In genomic region chr6:86437711-86438110, GRCm38 (mm10) we compare ENCODE assay signal across 8 mouse cellular contexts. TPM values are rescaled to one million over a fixed set of nuclear protein-coding genes. Genes with fewer than 3 reads are reported as not detected.
A peak's percentile ranks its signal among the peaks of the same experiment; 100 is the strongest.
DNase-seq lines count a peak whose midpoint lies in the region; ATAC-seq lines count a peak whose summit lies in the region.

No protein-coding gene starts in this region.

- ATAC-seq in erythroid progenitor cell, adult 5-6 weeks (replicated peaks; ENCODE audit: low FRiP score, poor library complexity, severe bottlenecking): peak; percentile 73

- H3K27ac ChIP-seq in brown adipose tissue, adult 24 weeks (replicated peaks; ENCODE audit: low read depth, low read length): peak overlapping the region; percentile 85

- DNase-seq in Muller cell, postnatal 12 days (ENCODE audit: inconsistent ontology term): peak; percentile 72
- peak; percentile 62 for DNase-seq in heart, postnatal 4 days
- DNase-seq in layer of hippocampus, postnatal 25 days (ENCODE audit: extremely low spot score in 1 of 2, low spot score in 1 of 2): peak; percentile 14 to 36
- DNase-seq in lung, postnatal 25 days (ENCODE audit: low spot score): peak; percentile 55
- peak; percentile 40 for DNase-seq in ovary, postnatal 36 days (ENCODE audit: low spot score)
- DNase-seq in yolk sac, embryonic 10.5 days (ENCODE audit: low spot score): peak; percentile 69

- H3K4me3 ChIP-seq in brown adipose tissue, adult 24 weeks (ENCODE audit: insufficient read depth, low read depth, low read length): peak overlapping the region; percentile 91

- H3K4me1 ChIP-seq in brown adipose tissue, adult 24 weeks (ENCODE audit: control insufficient read depth, insufficient read depth, insufficient read length, low read length): no peaks in the 10 kb centered on the region; the same call in 1 of the 2 replicates

RNA-seq across cellular contexts. Expression of gene C87436, which starts 0.5 kb away (rescaled TPM):
- 10.4 and 13.6 TPM in 2 replicates for polyA plus RNA-seq in brown adipose tissue, adult 24 weeks (2012; ENCODE audit: insufficient read depth, insufficient read length, missing spikeins)
- total RNA-seq in erythroid progenitor cell, adult 5-6 weeks (2015; ENCODE audit: low replicate concordance): 20.5 and 22.6 TPM in 2 replicates
- total RNA-seq in erythroid progenitor cell, adult 5-6 weeks (2017; ENCODE audit: low replicate concordance): 7.1 and 8.0 TPM in 2 replicates
- 10 to 100 TPM; 10.4 to 11.2 TPM for total RNA-seq in heart, postnatal 4 days (2021)
- 10 to 100 TPM; 16.1 to 17.4 TPM for total RNA-seq in layer of hippocampus, postnatal 25 days (2021)

RNA-seq across cellular contexts. Expression of gene Gm44790, which starts 11.3 kb away (rescaled TPM):
- not detected in 2 replicates for polyA plus RNA-seq in brown adipose tissue, adult 24 weeks (2012; ENCODE audit: insufficient read depth, insufficient read length, missing spikeins)
- 2.5 TPM in 1 of 2 replicates, not detected in the other for total RNA-seq in erythroid progenitor cell, adult 5-6 weeks (2015; ENCODE audit: low replicate concordance)
- total RNA-seq in erythroid progenitor cell, adult 5-6 weeks (2017; ENCODE audit: low replicate concordance): not detected in 2 replicates
- total RNA-seq in heart, postnatal 4 days (2021): not detected
- 1 to 10 TPM in 1 of 2 experiments, under 1 TPM in 1; 0.92 to 3.0 TPM for total RNA-seq in layer of hippocampus, postnatal 25 days (2021)

RNA-seq across cellular contexts. Expression of gene Tia1, which starts 33.7 kb away (rescaled TPM):
- polyA plus RNA-seq in brown adipose tissue, adult 24 weeks (2012; ENCODE audit: insufficient read depth, insufficient read length, missing spikeins): 15.2 and 19.3 TPM in 2 replicates
- 42.5 and 59.5 TPM in 2 replicates for total RNA-seq in erythroid progenitor cell, adult 5-6 weeks (2015; ENCODE audit: low replicate concordance)
- total RNA-seq in erythroid progenitor cell, adult 5-6 weeks (2017; ENCODE audit: low replicate concordance): 32.9 and 39.7 TPM in 2 replicates
- 10 to 100 TPM; 60.2 to 62.3 TPM for total RNA-seq in heart, postnatal 4 days (2021)
- total RNA-seq in layer of hippocampus, postnatal 25 days (2021): 100 to 1,000 TPM; 114 to 168 TPM

RNA-seq across cellular contexts. Expression of gene Pcyox1, which starts 40.8 kb away (rescaled TPM):
- polyA plus RNA-seq in brown adipose tissue, adult 24 weeks (2012; ENCODE audit: insufficient read depth, insufficient read length, missing spikeins): 65.9 and 131 TPM in 2 replicates
- 10.9 and 15.1 TPM in 2 replicates for total RNA-seq in erythroid progenitor cell, adult 5-6 weeks (2015; ENCODE audit: low replicate concordance)
- 8.0 and 8.5 TPM in 2 replicates for total RNA-seq in erythroid progenitor cell, adult 5-6 weeks (2017; ENCODE audit: low replicate concordance)
- total RNA-seq in heart, postnatal 4 days (2021): 10 to 100 TPM; 52.5 TPM
- 100 to 1,000 TPM in 1 of 2 experiments, 10 to 100 TPM in 1; 96.7 to 126 TPM for total RNA-seq in layer of hippocampus, postnatal 25 days (2021)

Comparison
In these comparisons a context has a peak if more than half of its experiments do, and no peak if none do; other contexts are left out.
1. Peak in every context shown above with its lines: DNase-seq, ATAC-seq, H3K4me3 ChIP-seq and H3K27ac ChIP-seq.